Mouse (Mus musculus) B cell, adult (primary cell): ENCODE data around the gene Mrgprx1. TPM values are rescaled to one million over a fixed set of nuclear protein-coding genes. Genes with fewer than 3 reads are reported as not detected.

Experiments
- total RNA-seq: library from RNA; stranded (reverse); gene quantifications from 4 replicates; pipeline ENCODE4 v1.2.4, GENCODE M21; 2023; ENCODE audit not compliant: inconsistent age

Gene Mrgprx1
- not detected in 4 replicates for total RNA-seq

DNA sequence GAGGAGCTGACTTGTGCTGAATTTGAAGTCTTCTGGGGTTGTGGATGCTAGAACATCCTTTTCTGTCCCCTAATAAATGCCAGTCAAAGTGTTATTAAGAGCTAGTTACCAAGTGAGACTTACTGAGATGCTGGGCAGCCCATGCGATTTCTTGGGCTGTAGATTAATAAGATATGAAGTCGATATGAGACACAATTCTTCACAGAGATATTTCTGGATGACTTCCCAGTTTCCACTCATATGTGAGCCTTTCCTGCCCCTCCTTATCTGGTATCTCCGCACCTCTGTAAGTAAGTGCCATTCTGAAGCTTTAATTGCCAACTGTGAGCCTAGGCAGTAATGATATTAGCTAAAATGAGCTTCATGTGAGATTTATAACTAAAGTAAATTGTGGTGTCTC is at the start of gene Mrgprx1:
Gene Mrgprx1 (minus strand): TSS at position 101 of the 400 bp plus-strand sequence.

DNA sequence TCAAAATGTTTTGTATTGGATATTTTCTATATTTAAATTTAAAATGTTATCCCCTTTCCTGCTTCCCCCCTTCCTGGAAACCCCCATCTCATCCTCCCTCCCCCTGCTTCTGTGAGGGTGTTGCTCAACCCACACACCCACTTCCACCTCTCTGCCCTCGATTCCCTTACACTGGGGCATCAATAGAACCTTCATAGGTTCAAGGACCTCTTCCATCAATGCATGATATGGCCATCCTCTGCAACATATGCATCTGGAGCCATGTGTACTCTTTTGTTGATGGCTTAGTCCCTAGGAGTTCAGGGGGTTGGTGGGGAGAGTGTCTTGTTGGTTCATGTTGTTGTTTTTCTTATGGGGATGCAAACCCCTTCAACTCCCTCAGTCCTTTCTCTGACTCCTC is 45.4 kb downstream of the Mrgprx1 start, which contains the start of gene Mrgpra4:
Gene Mrgpra4 (minus strand): TSS at position 101 of the 400 bp plus-strand sequence.

Other genes starting within 250 kb of the Mrgprx1 start
- not detected in 4 replicates for gene Mrgpra4, start 45.5 kb downstream of the Mrgprx1 start, total RNA-seq
- not detected in 4 replicates for gene Mrgprb5, start 141.4 kb upstream of the Mrgprx1 start, total RNA-seq
- gene Mrgprb4, start 171.7 kb upstream of the Mrgprx1 start, total RNA-seq = not detected in 4 replicates